Mouse (Mus musculus) liver, embryonic 14.5 days (tissue): ENCODE measurements around the gene Gfod1.

Experiments used
- CTCF ChIP-seq: IDR thresholded peaks from 2 replicates; pipeline ENCODE4 v1.5.1; 2016; ENCODE audit warnings: antibody characterized with exemption, low read depth, control low read depth
- EP300 ChIP-seq: IDR thresholded peaks from 2 replicates; pipeline ENCODE4 v1.6.1; 2016; ENCODE audit warnings: antibody characterized with exemption, low read depth

- no peak for TF ChIP-seq EP300
- no peak for TF ChIP-seq CTCF
Measured at GRCm38 (mm10) chr13:43241750-43242149, 62.2 kb downstream of the Gfod1 start.
